Mouse (Mus musculus) activated CD4-positive, CD25-positive, alpha-beta regulatory T cell (primary cell): Measurements from ENCODE around the gene Palm. TPM values are rescaled to one million over a fixed set of nuclear protein-coding genes. Genes with fewer than 3 reads are reported as not detected.

ENCODE experiments used
- polyA plus RNA-seq, 2 experiments: library from polyadenylated mRNA; unstranded; fragments of 100-300 nt; shearing (Covaris generic); gene quantifications; one replicate each; pipeline ENCODE4 v1.2.1; 2017

The Palm gene
- 1 to 10 TPM; 2.1 to 3.4 TPM for polyA plus RNA-seq

DNA sequence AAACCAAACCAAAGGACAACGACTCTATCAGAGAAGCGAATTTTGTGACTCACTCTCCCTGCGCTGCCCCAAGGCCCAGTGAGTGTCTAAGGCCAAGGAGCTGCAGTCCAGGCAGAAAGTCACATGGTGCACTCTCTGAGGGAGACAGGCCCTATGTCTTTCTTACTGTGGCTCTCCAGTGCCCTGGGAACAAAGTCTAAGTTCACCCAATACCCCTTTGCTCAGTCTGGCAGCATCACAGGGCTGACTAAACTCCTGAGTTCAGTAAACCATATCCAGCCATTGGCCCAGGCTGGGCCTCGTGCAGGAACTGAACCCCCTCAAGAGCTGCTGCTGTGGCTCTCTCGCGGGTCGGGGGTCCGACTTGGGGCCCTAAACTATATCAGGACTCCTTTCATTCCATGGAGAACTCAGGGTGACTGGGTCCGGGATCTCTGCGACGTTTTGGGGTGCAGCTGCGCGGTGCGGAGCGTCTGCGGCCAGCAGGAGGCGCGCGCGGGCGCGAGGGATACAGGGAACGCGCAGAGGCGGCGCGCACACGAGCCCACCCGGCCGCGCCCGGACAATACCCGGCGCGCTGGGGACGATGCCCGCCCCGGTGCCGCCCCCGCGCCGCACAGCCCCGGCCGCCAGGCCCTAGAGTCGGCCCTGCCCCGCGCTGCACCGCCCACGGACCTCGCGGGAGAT, at the start of gene Palm:
Gene Palm (plus strand): TSS at position 522 of the 687 bp plus-strand sequence.

DNA sequence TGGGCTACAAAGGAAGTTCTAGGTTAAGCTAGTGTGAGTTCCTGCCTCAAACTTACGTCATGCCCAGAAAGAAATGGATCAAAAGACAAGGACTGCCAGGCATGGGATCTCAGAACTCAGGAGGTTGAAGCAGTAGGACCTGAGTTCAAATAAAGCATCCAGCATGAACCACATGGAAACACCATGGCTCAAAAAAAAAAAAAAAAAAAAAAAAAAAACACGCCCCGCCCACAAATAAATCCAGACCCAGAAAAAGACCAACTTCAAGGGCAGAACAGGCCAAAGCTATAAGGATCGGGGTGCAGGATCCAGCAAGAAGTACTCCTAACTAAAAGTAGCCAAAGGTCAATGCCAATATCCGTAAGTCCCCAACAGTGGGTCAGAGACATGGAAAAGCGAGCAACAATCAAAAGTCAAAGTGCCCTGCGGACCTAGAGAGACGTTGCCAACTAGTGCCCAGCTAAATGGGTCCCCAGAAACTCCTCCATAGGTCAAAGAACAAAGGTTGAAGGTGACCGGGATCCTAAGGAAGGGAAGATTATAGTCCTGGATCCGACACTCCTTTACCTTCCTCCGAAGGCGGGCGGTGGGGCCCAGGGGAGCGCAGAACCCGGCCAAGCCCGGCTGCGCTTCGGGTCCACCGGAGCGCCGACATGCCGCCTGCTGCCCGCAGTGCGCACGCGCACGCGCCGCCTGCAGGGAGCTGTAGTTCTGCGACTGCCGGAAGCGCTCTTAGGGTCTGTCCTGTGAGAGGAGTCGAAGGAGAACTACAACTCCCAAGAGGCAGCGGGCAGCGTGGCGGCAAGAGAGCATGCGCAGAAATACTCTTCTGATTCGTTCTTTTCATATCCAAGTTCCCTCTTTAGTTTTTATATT, 47.2 kb upstream of the Palm start, which contains the start of gene Polrmt:
Gene Polrmt (minus strand): TSS at position 684 of the 876 bp plus-strand sequence.

DNA sequence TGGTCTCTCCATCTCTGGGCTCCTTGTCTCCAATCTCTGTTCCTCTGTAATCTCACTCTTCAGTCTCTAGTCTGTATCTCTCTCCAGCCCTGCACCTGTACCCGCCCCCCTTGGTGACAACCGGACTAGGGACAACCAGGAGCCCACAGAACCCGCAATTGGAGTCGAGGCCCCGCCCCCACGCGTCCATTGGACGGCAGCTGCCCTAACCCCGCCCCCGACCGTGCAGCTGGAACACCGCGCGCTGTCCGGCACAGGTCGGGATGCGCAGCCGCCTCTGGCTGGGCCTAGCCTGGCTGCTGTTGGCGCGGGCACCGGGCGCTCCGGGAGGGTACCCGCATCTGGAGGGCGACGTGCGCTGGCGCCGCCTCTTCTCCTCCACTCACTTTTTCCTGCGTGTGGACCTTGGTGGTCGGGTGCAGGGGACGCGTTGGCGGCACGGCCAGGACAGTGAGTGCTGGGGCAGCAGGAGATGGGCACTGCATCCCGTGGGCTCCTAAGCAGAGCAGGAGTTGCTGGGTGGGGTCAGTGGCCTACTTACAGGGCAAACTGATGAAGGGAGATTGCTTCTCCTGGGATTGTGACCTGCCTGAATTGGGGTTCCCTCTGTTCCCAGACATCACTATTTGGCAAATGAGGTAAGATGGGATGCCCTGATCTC, 38.4 kb upstream of the Palm start, which contains the start of gene Fgf22:
Gene Fgf22 (plus strand): TSS at position 221 of the 661 bp plus-strand sequence.

DNA sequence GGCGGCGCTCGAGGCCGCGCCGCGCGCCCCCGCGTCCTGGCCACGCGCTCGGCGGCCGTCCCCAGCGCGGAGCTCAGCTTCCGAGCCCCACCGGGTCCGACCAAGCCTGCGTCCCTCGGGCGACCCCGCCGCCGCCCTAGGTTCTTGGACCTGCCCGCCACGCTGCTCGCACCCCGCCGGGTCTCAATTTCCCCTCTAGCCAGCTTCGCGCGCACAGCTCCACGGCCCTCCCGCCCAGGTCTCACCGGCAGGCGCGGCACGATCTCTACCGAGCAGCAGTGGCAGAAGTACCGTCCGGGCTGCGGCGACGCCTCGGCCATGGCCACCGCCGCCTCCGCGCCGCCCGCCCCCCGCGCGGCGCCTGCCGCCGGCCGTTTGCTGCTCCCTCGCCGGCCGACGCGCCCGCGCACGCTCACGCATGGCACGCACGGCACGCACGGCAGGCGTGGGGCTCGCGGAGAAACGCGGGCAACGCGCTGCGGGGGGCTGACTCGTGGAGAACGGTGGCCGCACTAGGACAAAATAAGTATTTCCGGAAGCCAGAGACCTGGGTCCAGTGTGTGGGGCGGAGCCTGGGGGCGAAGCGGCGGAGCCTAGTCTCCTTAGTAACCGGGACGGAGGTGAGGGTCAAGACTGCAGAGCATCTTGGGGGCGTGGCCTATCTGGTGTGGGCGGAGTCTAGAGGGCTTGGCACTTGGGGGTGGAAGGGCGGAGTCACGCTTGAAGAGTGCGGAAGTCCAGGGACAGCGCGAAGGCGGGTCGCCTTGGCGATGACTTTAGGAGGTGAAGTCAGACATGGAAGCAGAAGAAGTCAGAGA, 26.7 kb upstream of the Palm start, which contains the start of gene Rnf126:
Gene Rnf126 (minus strand): TSS at position 445 of the 818 bp plus-strand sequence.

DNA sequence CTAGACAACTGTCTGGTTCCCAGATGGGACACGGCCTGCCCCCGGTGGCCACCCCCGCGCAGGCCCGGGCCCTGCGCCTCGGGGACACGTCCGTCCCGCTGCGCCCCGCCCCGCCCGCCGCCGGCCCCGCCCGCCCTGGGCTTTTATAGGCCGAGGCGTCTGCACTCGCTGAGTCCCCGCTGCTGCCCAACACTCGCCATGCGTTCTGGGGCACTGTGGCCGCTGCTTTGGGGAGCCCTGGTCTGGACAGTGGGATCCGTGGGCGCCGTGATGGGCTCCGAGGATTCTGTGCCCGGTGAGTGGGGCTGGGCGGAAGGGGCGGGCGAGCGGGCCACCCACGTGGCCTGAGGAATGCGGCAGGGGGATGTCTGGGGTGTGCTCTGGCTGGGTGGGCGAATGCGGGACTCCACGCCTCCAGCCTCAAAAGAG, 16.3 kb upstream of the Palm start, which contains the start of gene Fstl3:
Gene Fstl3 (plus strand): TSS at position 170 of the 429 bp plus-strand sequence.

DNA sequence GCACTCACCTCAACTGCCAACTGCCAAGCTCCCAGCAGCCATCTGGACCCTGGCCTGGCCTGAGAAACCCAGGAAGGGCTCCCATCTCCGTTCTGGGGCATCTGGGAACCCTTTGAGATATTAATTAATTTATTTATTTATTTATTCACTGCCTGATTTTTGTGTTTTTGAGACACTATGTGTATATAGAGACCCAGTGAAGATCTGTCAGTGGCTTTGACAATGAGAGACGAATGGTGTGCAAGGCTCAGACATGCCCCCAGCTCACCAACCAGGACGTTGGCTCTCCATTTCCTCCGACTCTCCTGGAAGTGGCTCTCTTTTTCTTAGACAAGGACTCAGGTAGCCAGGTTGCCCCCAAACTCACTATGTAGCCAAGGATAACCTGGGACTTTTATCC, 2.5 kb upstream of the Palm start, which contains the start of gene Prss57:
Gene Prss57 (minus strand): TSS at position 101 of the 400 bp plus-strand sequence.

DNA sequence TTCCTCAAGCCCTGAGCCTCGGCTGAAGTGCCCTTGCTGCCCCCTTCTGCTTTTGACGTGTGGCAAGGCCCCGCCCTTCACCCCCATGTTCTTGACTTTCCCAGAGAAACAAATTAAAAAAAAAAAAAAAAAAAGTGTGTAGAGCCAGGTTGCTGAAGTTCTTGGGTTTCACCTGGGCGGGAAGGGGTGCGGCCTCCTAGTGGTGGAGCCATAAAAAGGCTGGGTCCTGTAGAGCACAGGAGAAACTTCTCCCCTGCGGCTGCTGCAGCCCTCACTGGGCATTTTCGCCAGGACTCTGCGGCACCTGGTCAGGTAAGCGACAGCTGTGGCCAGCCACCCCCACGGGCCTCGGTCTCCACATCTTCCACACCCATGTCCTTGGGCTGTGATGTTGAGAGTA, 27.4 kb downstream of the Palm start, which contains the start of gene Misp:
Gene Misp (plus strand): TSS at position 208 of the 400 bp plus-strand sequence.

DNA sequence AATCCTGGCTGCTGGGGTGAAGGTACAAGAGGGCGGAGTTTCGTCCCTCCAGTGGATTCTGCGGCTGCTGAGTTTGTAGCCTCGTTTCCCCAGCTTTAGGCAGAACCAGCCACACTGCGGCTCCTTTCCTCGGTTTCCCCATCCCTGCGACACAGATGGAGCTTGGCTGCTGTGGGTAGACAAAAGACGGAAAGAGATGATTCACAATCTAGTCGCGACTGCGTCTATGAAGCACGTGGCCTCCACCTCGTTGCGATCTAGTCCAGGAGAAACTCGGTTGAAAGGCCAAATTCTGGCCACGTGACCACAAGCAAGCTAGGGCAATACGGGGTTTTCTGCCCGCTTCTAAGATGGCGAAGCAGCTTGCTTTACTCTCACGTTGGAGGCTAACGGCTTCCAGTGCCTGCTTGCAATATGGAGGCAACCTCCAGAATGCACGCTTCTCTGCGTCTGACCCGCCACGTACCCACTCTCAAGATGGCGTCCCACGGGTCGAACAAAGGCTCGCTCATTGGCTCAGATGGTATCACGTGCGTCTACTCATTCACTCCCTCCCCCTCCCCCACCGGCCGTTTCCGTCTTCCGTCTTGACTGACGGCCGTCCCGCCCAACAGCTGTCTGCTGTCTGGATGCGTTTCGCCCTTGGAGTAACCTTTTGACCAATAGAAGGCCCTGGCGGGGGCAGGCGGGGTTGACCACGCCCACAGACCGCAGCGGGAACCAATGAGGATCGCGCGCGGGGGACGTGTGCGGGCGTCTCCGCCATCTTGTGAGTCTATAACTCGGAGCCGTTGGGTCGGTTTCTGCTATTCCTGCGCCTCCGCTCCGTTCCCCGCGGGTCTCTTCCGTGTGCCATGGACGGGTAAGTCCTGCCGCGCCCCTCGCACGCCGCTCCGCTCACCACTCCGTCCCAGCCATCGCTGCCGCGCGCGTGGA, 60.8 kb downstream of the Palm start, which contains the start of gene Ptbp1:
Gene Ptbp1 (plus strand): TSS at position 568 of the 936 bp plus-strand sequence.

Other genes starting within 250 kb of the Palm start
- gene Mier2, start 238.4 kb upstream of the Palm start, polyA plus RNA-seq = 10 to 100 TPM; 30.9 to 33.0 TPM
- gene Theg, start 206.2 kb upstream of the Palm start, polyA plus RNA-seq = not detected
- gene C2cd4c, start 179.5 kb upstream of the Palm start, polyA plus RNA-seq = not detected
- gene Shc2, start 155.7 kb upstream of the Palm start, polyA plus RNA-seq = under 1 TPM in 1 of 2 experiments, not detected in 1; 0.05 TPM
- not detected for gene Odf3l2, start 147.8 kb upstream of the Palm start, polyA plus RNA-seq
- under 1 TPM; 0.32 to 0.51 TPM for gene Madcam1, start 129.0 kb upstream of the Palm start, polyA plus RNA-seq
- gene Tpgs1, start 124.2 kb upstream of the Palm start, polyA plus RNA-seq = 10 to 100 TPM; 58.4 to 61.8 TPM
- gene Cdc34, start 111.4 kb upstream of the Palm start, polyA plus RNA-seq = 100 to 1,000 TPM; 104 to 107 TPM
- gene Gzmm, start 104.6 kb upstream of the Palm start, polyA plus RNA-seq = 1 to 10 TPM; 1.2 to 1.5 TPM
- 100 to 1,000 TPM; 226 to 283 TPM for gene Bsg, start 89.1 kb upstream of the Palm start, polyA plus RNA-seq
- under 1 TPM; 0.13 to 0.23 TPM for gene Hcn2, start 76.9 kb upstream of the Palm start, polyA plus RNA-seq
- 10 to 100 TPM; 29.5 to 32.3 TPM for gene Polrmt, start 47.0 kb upstream of the Palm start, polyA plus RNA-seq
- gene Fgf22, start 38.5 kb upstream of the Palm start, polyA plus RNA-seq = under 1 TPM; 0.12 to 0.33 TPM
- gene Rnf126, start 26.6 kb upstream of the Palm start, polyA plus RNA-seq = 10 to 100 TPM; 47.0 to 58.4 TPM
- under 1 TPM; 0.55 to 0.81 TPM for gene Fstl3, start 16.3 kb upstream of the Palm start, polyA plus RNA-seq
- gene Prss57, start 2.6 kb upstream of the Palm start, polyA plus RNA-seq = under 1 TPM; 0.23 to 0.55 TPM
- 1 to 10 TPM in 1 of 2 experiments, not detected in 1; 1.1 TPM for gene Misp, start 27.4 kb downstream of the Palm start, polyA plus RNA-seq
- gene Ptbp1, start 60.9 kb downstream of the Palm start, polyA plus RNA-seq = 100 to 1,000 TPM; 242 to 297 TPM
- gene Prtn3, start 80.9 kb downstream of the Palm start, polyA plus RNA-seq = not detected
- gene Plppr3, start 81.1 kb downstream of the Palm start, polyA plus RNA-seq = 1 to 10 TPM; 2.5 to 3.6 TPM
- gene Elane, start 92.7 kb downstream of the Palm start, polyA plus RNA-seq = not detected
- gene Cfd, start 97.3 kb downstream of the Palm start, polyA plus RNA-seq = not detected
- 10 to 100 TPM; 27.8 to 35.8 TPM for gene Med16, start 115.4 kb downstream of the Palm start, polyA plus RNA-seq
- 10 to 100 TPM; 16.0 to 34.9 TPM for gene Gm26602, start 117.3 kb downstream of the Palm start, polyA plus RNA-seq
- under 1 TPM; 0.47 to 0.56 TPM for gene Kiss1r, start 123.4 kb downstream of the Palm start, polyA plus RNA-seq
- gene R3hdm4, start 127.6 kb downstream of the Palm start, polyA plus RNA-seq = 100 to 1,000 TPM; 188 to 197 TPM
- gene Arid3a, start 133.5 kb downstream of the Palm start, polyA plus RNA-seq = 10 to 100 TPM in 1 of 2 experiments, 1 to 10 TPM in 1; 7.0 to 15.0 TPM
- gene Wdr18, start 166.6 kb downstream of the Palm start, polyA plus RNA-seq = 10 to 100 TPM; 52.3 to 56.5 TPM
- under 1 TPM; 0.13 to 0.28 TPM for gene Grin3b, start 177.1 kb downstream of the Palm start, polyA plus RNA-seq
- gene Tmem259, start 190.8 kb downstream of the Palm start, polyA plus RNA-seq = 10 to 100 TPM; 24.8 to 28.5 TPM
- gene Cnn2, start 195.0 kb downstream of the Palm start, polyA plus RNA-seq = 100 to 1,000 TPM; 650 to 940 TPM
- 10 to 100 TPM; 21.2 to 46.3 TPM for gene Abca7, start 202.9 kb downstream of the Palm start, polyA plus RNA-seq
- 100 to 1,000 TPM; 587 to 734 TPM for gene Arhgap45, start 223.1 kb downstream of the Palm start, polyA plus RNA-seq
- 100 to 1,000 TPM; 167 to 199 TPM for gene Polr2e, start 246.2 kb downstream of the Palm start, polyA plus RNA-seq